Mouse (Mus musculus): Measurements from ENCODE around the gene Lypd5. TPM values are rescaled to one million over a fixed set of nuclear protein-coding genes. Genes with fewer than 3 reads are reported as not detected.

Lypd5 gene
- total and polyA plus RNA-seq, 3 experiments, result not detected

GRCm38 (mm10) chr7:24371012-24371808 lies 22.2 kb downstream of the Lypd5 start:
- Histone ChIP-seq H3K36me3 (replicated peaks in 1 of 2; ENCODE audit: control insufficient read depth in 1 of 2, insufficient read depth in 1 of 2, low read length in 1 of 2) (no peaks in the 10 kb centered on the region), H3K27ac (ENCODE audit: insufficient read depth, low read depth) (no peak overlapping the region), H3K9ac (ENCODE audit: insufficient read depth, low read depth) (no peak overlapping the region), H3K4me1 (ENCODE audit: control insufficient read depth in 1 of 2, insufficient read depth in 2 of 2) (peaks cover 48 to 69% of the 10 kb centered on the region in 2 experiments), H3K9me3 (replicated peaks; ENCODE audit: low read length) (no peaks in the 10 kb centered on the region), H3K4me3 (replicated peaks in 1 of 3; ENCODE audit: low read depth in 2 of 3, low read length in 2 of 3, poor library complexity in 1 of 3) (peak overlapping the region in 2 of 3 experiments; percentile 23 to 33), H3K4me2 (ENCODE audit: insufficient read depth, low read depth, poor library complexity, severe bottlenecking) (peak overlapping the region; percentile 34), H3K79me2 (replicated peaks; ENCODE audit: control insufficient read depth, extremely low read depth, insufficient read depth, poor library complexity, severe bottlenecking) (no peaks in the 10 kb centered on the region), H3K27me3 (replicated peaks) (no peaks in the 10 kb centered on the region)
- no peak for TF ChIP-seq PAX5 (IDR thresholded peaks at IDR 0.05; ENCODE audit: low read length)
- TF ChIP-seq POLR2A (IDR thresholded peaks at IDR 0.05; ENCODE audit: low read depth, low read length), result no peak
- dilution Hi-C loops (cut with MboI; ENCODE audit: extremely low pct_ligation_motif_present, extremely low pct_unique_long_range_greater_than_20kb, low sequenced_read_pairs), result no loop called here
- DNase-seq (ENCODE audit: extremely low read depth), result no peak
- in situ Hi-C loops (cut with MboI; ENCODE audit: low pct_ligation_motif_present, low pct_unique_long_range_greater_than_20kb, low sequenced_read_pairs), result no loop called here

- Histone ChIP-seq H3K4me3 (replicated peaks in 1 of 3; ENCODE audit: low read depth in 2 of 3, low read length in 2 of 3, poor library complexity in 1 of 3) (no peak overlapping the region), H3K79me2 (replicated peaks; ENCODE audit: control insufficient read depth, extremely low read depth, insufficient read depth, poor library complexity, severe bottlenecking) (no peaks in the 10 kb centered on the region), H3K4me1 (ENCODE audit: control insufficient read depth in 1 of 2, insufficient read depth in 2 of 2) (peaks cover 48 to 63% of the 10 kb centered on the region in 2 experiments), H3K36me3 (replicated peaks in 1 of 2; ENCODE audit: control insufficient read depth in 1 of 2, insufficient read depth in 1 of 2, low read length in 1 of 2) (no peaks in the 10 kb centered on the region), H3K27ac (ENCODE audit: insufficient read depth, low read depth) (no peak overlapping the region), H3K4me2 (ENCODE audit: insufficient read depth, low read depth, poor library complexity, severe bottlenecking) (no peak overlapping the region), H3K9me3 (replicated peaks; ENCODE audit: low read length) (no peaks in the 10 kb centered on the region), H3K9ac (ENCODE audit: insufficient read depth, low read depth) (no peak overlapping the region), H3K27me3 (replicated peaks) (no peaks in the 10 kb centered on the region)
- in situ Hi-C loops (cut with MboI; ENCODE audit: low pct_ligation_motif_present, low pct_unique_long_range_greater_than_20kb, low sequenced_read_pairs) (no loop called here), dilution Hi-C loops (cut with MboI; ENCODE audit: extremely low pct_ligation_motif_present, extremely low pct_unique_long_range_greater_than_20kb, low sequenced_read_pairs) (no loop called here)
- TF ChIP-seq ZMIZ1 (IDR thresholded peaks at IDR 0.05; ENCODE audit: low read depth, low read length) (no peak), SIN3A (IDR thresholded peaks at IDR 0.05; ENCODE audit: low read length) (no peak), PAX5 (IDR thresholded peaks at IDR 0.05; ENCODE audit: low read length) (no peak), NELFE (IDR thresholded peaks at IDR 0.05; ENCODE audit: low read depth, low read length) (no peak), MYC (IDR thresholded peaks at IDR 0.05; ENCODE audit: low read depth, low read length) (no peak), ZKSCAN1 (IDR thresholded peaks at IDR 0.05; ENCODE audit: borderline replicate concordance, low read depth, low read length) (no peak), GABPA (IDR thresholded peaks at IDR 0.05; ENCODE audit: insufficient replicate concordance, low read depth, low read length) (no peak), CHD2 (IDR thresholded peaks at IDR 0.05; ENCODE audit: low read length) (no peak), ZNF384 (IDR thresholded peaks at IDR 0.05; ENCODE audit: low read depth, low read length) (no peak), POLR2AphosphoS2 (IDR thresholded peaks at IDR 0.05; ENCODE audit: low read depth, low read length) (no peak), MXI1 (IDR thresholded peaks at IDR 0.05; ENCODE audit: low read depth, low read length) (no peak), MAZ (IDR thresholded peaks at IDR 0.05; ENCODE audit: low read depth, low read length) (no peak), USF1 (IDR thresholded peaks at IDR 0.05; ENCODE audit: low read depth, low read length) (no peak), ZC3H11A (IDR thresholded peaks at IDR 0.05; ENCODE audit: low read depth, low read length) (no peak)
- no peak for DNase-seq (ENCODE audit: extremely low read depth)
Observed at GRCm38 (mm10) chr7:24371809-24372145, 22.8 kb downstream of the Lypd5 start.
